Mouse (Mus musculus) MEL (cell line): ENCODE results near the gene Glul. TPM values are rescaled to one million over a fixed set of nuclear protein-coding genes. Genes with fewer than 3 reads are reported as not detected.

Experiments
- DNase-seq: peaks from one replicate; pipeline ENCODE4 v3.0.0; 2011; ENCODE audit warnings: low read depth, low spot score
- H3K27ac ChIP-seq: 2 replicates; pipeline ENCODE4 v1.5.1; 2012; ENCODE audit warnings: low read depth, mild to moderate bottlenecking, control low read depth, low read length, moderate library complexity; ENCODE audit not compliant: control insufficient read depth
- H3K27me3 ChIP-seq, 2 experiments: fragments of 150-350 bp in 1 of 2; sonication (generic) in 1 of 2; 2 replicates each; pipeline ENCODE4 v1.6.1; 2012; ENCODE audit warnings: low read length in 2 of 2, mild to moderate bottlenecking in 2 of 2, improper control_type of control experiment in 1 of 2, moderate library complexity in 1 of 2; ENCODE audit not compliant: insufficient read depth in 2 of 2, control insufficient read depth in 1 of 2
- H3K36me3 ChIP-seq, 2 experiments: 2 replicates each; pipeline ENCODE4 v1.6.1; 2012 to 2014; ENCODE audit warnings: low read length in 2 of 2, improper control_type of control experiment in 1 of 2, inconsistent platforms in 1 of 2, mild to moderate bottlenecking in 1 of 2; ENCODE audit not compliant: insufficient read depth in 2 of 2, control insufficient read depth in 1 of 2
- H3K4me1 ChIP-seq, 2 experiments: fragments of 150-350 bp in 1 of 2; sonication (generic) in 1 of 2; 2 replicates each; pipeline ENCODE4 v1.6.1; 2012; ENCODE audit warnings: low read length in 2 of 2, improper control_type of control experiment in 1 of 2, mild to moderate bottlenecking in 1 of 2; ENCODE audit not compliant: insufficient read depth in 2 of 2, control insufficient read depth in 1 of 2
- H3K4me3 ChIP-seq, 2 experiments: fragments of 150-350 bp in 1 of 2; sonication (generic) in 1 of 2; 2 replicates each; pipeline ENCODE4 v1.5.1; 2012; ENCODE audit warnings: low read depth in 2 of 2, low read length in 2 of 2, mild to moderate bottlenecking in 2 of 2, moderate library complexity in 2 of 2, control low read depth in 1 of 2, improper control_type of control experiment in 1 of 2; ENCODE audit not compliant: control insufficient read depth in 1 of 2, insufficient read depth in 1 of 2
- H3K79me2 ChIP-seq: 2 replicates; pipeline ENCODE4 v1.6.1; 2012; ENCODE audit warnings: mild to moderate bottlenecking, low read length, moderate library complexity; ENCODE audit not compliant: control insufficient read depth, poor library complexity, insufficient read depth
- H3K9ac ChIP-seq: 2 replicates; pipeline ENCODE4 v1.6.1; 2012; ENCODE audit warnings: low read depth, mild to moderate bottlenecking, control low read depth, low read length, moderate library complexity; ENCODE audit not compliant: control insufficient read depth, poor library complexity, severe bottlenecking
- H3K9me3 ChIP-seq: fragments of 150-350 bp; sonication (generic); replicated peaks from 2 replicates; pipeline ENCODE4 v1.6.1; 2012; ENCODE audit warnings: mild to moderate bottlenecking, low read length, improper control_type of control experiment, moderate library complexity; ENCODE audit not compliant: insufficient read depth
- BHLHE40 ChIP-seq: IDR thresholded peaks from 2 replicates; pipeline ENCODE4 v1.6.1; 2012; ENCODE audit warnings: low read depth, mild to moderate bottlenecking, inconsistent platforms, low read length, improper control_type of control experiment, borderline replicate concordance
- CHD2 ChIP-seq: IDR thresholded peaks from 2 replicates; pipeline ENCODE4 v1.6.1; 2011; ENCODE audit warnings: low read length, improper control_type of control experiment
- CTCF ChIP-seq, 3 experiments: IDR thresholded peaks in 2 of 3; conservative IDR thresholded peaks in 1 of 3; 2 replicates each; pipeline ENCODE4 v1.5.1; 2011 to 2012; ENCODE audit warnings: low read length in 3 of 3, low read depth in 2 of 3, mild to moderate bottlenecking in 2 of 3, improper control_type of control experiment in 1 of 3, inconsistent platforms in 1 of 3, mixed read lengths in 1 of 3, moderate library complexity in 1 of 3; ENCODE audit not compliant: control insufficient read depth in 1 of 3, insufficient read depth in 1 of 3, poor library complexity in 1 of 3, severe bottlenecking in 1 of 3
- GABPA ChIP-seq: IDR thresholded peaks from 2 replicates; pipeline ENCODE4 v1.6.1; 2012; ENCODE audit warnings: low read depth, mild to moderate bottlenecking, inconsistent platforms, low read length, improper control_type of control experiment, moderate library complexity
- HCFC1 ChIP-seq: IDR thresholded peaks from 2 replicates; pipeline ENCODE4 v1.6.1; 2012; ENCODE audit warnings: low read depth, mild to moderate bottlenecking, inconsistent platforms, low read length, improper control_type of control experiment, moderate library complexity
- JUND ChIP-seq: IDR thresholded peaks from 2 replicates; pipeline ENCODE4 v1.6.1; 2011; ENCODE audit warnings: low read depth, mild to moderate bottlenecking, improper control_type of control experiment, low read length
- MAFK ChIP-seq: IDR thresholded peaks from 2 replicates; pipeline ENCODE4 v1.6.1; 2011; ENCODE audit warnings: low read depth, mild to moderate bottlenecking, low read length, improper control_type of control experiment, borderline replicate concordance
- MAZ ChIP-seq: IDR thresholded peaks from 2 replicates; pipeline ENCODE4 v1.6.1; 2012; ENCODE audit warnings: low read depth, mild to moderate bottlenecking, inconsistent platforms, low read length, improper control_type of control experiment
- MEF2A ChIP-seq: IDR thresholded peaks from 2 replicates; pipeline ENCODE4 v1.6.1; 2014; ENCODE audit warnings: low read depth, mild to moderate bottlenecking, inconsistent platforms, low read length, improper control_type of control experiment; ENCODE audit not compliant: poor library complexity, insufficient replicate concordance, severe bottlenecking; ENCODE audit errors: extremely low read depth
- MXI1 ChIP-seq: IDR thresholded peaks from 2 replicates; pipeline ENCODE4 v1.6.1; 2011; ENCODE audit warnings: mild to moderate bottlenecking, low read depth, low read length, improper control_type of control experiment
- MYC ChIP-seq: IDR thresholded peaks from 2 replicates; pipeline ENCODE4 v1.6.1; 2011; ENCODE audit warnings: low read depth, mild to moderate bottlenecking, low read length, improper control_type of control experiment, moderate library complexity
- POLR2AphosphoS2 ChIP-seq: IDR thresholded peaks from 2 replicates; pipeline ENCODE4 v1.6.1; 2011; ENCODE audit warnings: low read length, improper control_type of control experiment
- SIN3A ChIP-seq: IDR thresholded peaks from 2 replicates; pipeline ENCODE4 v1.6.1; 2012; ENCODE audit warnings: low read length, improper control_type of control experiment, inconsistent platforms
- TBP ChIP-seq: IDR thresholded peaks from 2 replicates; pipeline ENCODE4 v1.8.0; 2011; ENCODE audit warnings: low read depth, low read length, improper control_type of control experiment
- TCF12 ChIP-seq: IDR thresholded peaks from 2 replicates; pipeline ENCODE4 v1.6.1; 2014; ENCODE audit warnings: low read depth, mild to moderate bottlenecking, inconsistent platforms, low read length, improper control_type of control experiment, moderate library complexity
- ZKSCAN1 ChIP-seq: IDR thresholded peaks from 2 replicates; pipeline ENCODE4 v1.6.1; 2012; ENCODE audit warnings: low read depth, mild to moderate bottlenecking, inconsistent platforms, low read length, improper control_type of control experiment, moderate library complexity
- ZNF384 ChIP-seq: IDR thresholded peaks from 2 replicates; pipeline ENCODE4 v1.6.1; 2012; ENCODE audit warnings: low read depth, mild to moderate bottlenecking, inconsistent platforms, low read length, improper control_type of control experiment
- polyA plus RNA-seq, 2 experiments: library from polyadenylated mRNA; stranded (reverse) in 1 of 2; unstranded in 1 of 2; fragments of >175 nt in 1 of 2; fragments of >200 nt in 1 of 2; gene quantifications; 2 replicates each; pipeline versions ENCODE4 v1.2.1 to v1.2.4; 2012; ENCODE audit warnings: low replicate concordance in 2 of 2, low read depth in 1 of 2; ENCODE audit not compliant: insufficient read length in 2 of 2, insufficient read depth in 1 of 2, missing spikeins in 1 of 2
- total RNA-seq: library from RNA; depleted of rRNA; stranded (reverse); fragments of 300-350 nt; gene quantifications from 2 replicates; pipeline ENCODE4 v1.2.3, GENCODE M21; 2012

Glul gene
- total and polyA plus RNA-seq, 3 experiments, result 47.2 to 81.1 TPM; not detected in 1

GRCm38 (mm10) chr1:153903006-153903405 lies 3.3 kb downstream of the Glul start:
- no peak overlapping the region for H3K4me3 ChIP-seq
- peaks cover 15% of the 10 kb centered on the region for H3K79me2 ChIP-seq
- no peaks in the 10 kb centered on the region for H3K9me3 ChIP-seq
- peaks cover 0 to 10% of the 10 kb centered on the region in 2 experiments; a peak in 2 of 4 replicates for H3K4me1 ChIP-seq
- no peak overlapping the region for H3K9ac ChIP-seq
- H3K27me3 ChIP-seq, result no peaks in the 10 kb centered on the region
- DNase-seq, result no peak
- H3K36me3 ChIP-seq, result peaks cover 6 to 11% of the 10 kb centered on the region in 2 experiments; a peak in 3 of 4 replicates
- H3K27ac ChIP-seq, result no peak overlapping the region
- no peak for TF ChIP-seq MYC
- TF ChIP-seq, all 39 proteins: peak for 0

- Histone ChIP-seq H3K27ac (no peak overlapping the region), H3K36me3 (peaks cover 8 to 11% of the 10 kb centered on the region in 2 experiments)
These were observed 4.5 kb downstream of the Glul start for GRCm38 (mm10) chr1:153904236-153904635.

GRCm38 (mm10) chr1:153905884-153906283 lies 6.1 kb downstream of the Glul start:
- H3K79me2 ChIP-seq, result peaks cover 5% of the 10 kb centered on the region
- H3K36me3 ChIP-seq, result peaks cover 11 to 14% of the 10 kb centered on the region in 2 experiments
- peaks cover 2 to 15% of the 10 kb centered on the region in 2 experiments; a peak in 3 of 4 replicates for H3K4me1 ChIP-seq
- no peak overlapping the region for H3K4me3 ChIP-seq
- TF ChIP-seq SIN3A, result no peak
- no peak for TF ChIP-seq JUND
- TF ChIP-seq ZNF384, result no peak
- TF ChIP-seq CHD2, result no peak
- TF ChIP-seq CTCF (IDR thresholded peaks at IDR 0.05 in 2 of 3, conservative IDR thresholded peaks at IDR 0.05 in 1 of 3; ENCODE audit: control insufficient read depth in 1 of 3, insufficient read depth in 1 of 3, low read depth in 2 of 3, low read length in 3 of 3, poor library complexity in 1 of 3, severe bottlenecking in 1 of 3), result no peak
- TF ChIP-seq TBP, result no peak
- no peak for TF ChIP-seq MEF2A
- TF ChIP-seq MAZ, result no peak
- no peak for TF ChIP-seq HCFC1
- TF ChIP-seq ZKSCAN1, result no peak
- TF ChIP-seq MAFK, result no peak
- no peak for TF ChIP-seq TCF12
- TF ChIP-seq, all 39 proteins: peak for 0
- H3K27ac ChIP-seq, result no peak overlapping the region
- no peak overlapping the region for H3K9ac ChIP-seq
- no peaks in the 10 kb centered on the region for H3K9me3 ChIP-seq
- DNase-seq, result no peak
- no peaks in the 10 kb centered on the region for H3K27me3 ChIP-seq

More at GRCm38 (mm10) chr1:153904236-153904635, 4.5 kb downstream of the Glul start:
- H3K9me3 ChIP-seq, result no peaks in the 10 kb centered on the region
- peaks cover 0 to 8% of the 10 kb centered on the region in 2 experiments; a peak in 2 of 4 replicates for H3K4me1 ChIP-seq
- H3K9ac ChIP-seq, result no peak overlapping the region
- DNase-seq, result no peak
- TF ChIP-seq MXI1 (no peak), CTCF (IDR thresholded peaks at IDR 0.05 in 2 of 3, conservative IDR thresholded peaks at IDR 0.05 in 1 of 3; ENCODE audit: control insufficient read depth in 1 of 3, insufficient read depth in 1 of 3, low read depth in 2 of 3, low read length in 3 of 3, poor library complexity in 1 of 3, severe bottlenecking in 1 of 3) (no peak), GABPA (no peak), BHLHE40 (no peak), SIN3A (no peak), POLR2AphosphoS2 (no peak)
- H3K27me3 ChIP-seq, result no peaks in the 10 kb centered on the region
- peaks cover 15% of the 10 kb centered on the region for H3K79me2 ChIP-seq
- no peak overlapping the region for H3K4me3 ChIP-seq
